Mouse (Mus musculus): ENCODE results near the gene Pdik1l.
"Not testable (repeated sequence)": the region's sequence is repeated elsewhere in the genome, so short reads cannot be mapped to it uniquely, and the experiment has no call there.

Pdik1l gene

DNA sequence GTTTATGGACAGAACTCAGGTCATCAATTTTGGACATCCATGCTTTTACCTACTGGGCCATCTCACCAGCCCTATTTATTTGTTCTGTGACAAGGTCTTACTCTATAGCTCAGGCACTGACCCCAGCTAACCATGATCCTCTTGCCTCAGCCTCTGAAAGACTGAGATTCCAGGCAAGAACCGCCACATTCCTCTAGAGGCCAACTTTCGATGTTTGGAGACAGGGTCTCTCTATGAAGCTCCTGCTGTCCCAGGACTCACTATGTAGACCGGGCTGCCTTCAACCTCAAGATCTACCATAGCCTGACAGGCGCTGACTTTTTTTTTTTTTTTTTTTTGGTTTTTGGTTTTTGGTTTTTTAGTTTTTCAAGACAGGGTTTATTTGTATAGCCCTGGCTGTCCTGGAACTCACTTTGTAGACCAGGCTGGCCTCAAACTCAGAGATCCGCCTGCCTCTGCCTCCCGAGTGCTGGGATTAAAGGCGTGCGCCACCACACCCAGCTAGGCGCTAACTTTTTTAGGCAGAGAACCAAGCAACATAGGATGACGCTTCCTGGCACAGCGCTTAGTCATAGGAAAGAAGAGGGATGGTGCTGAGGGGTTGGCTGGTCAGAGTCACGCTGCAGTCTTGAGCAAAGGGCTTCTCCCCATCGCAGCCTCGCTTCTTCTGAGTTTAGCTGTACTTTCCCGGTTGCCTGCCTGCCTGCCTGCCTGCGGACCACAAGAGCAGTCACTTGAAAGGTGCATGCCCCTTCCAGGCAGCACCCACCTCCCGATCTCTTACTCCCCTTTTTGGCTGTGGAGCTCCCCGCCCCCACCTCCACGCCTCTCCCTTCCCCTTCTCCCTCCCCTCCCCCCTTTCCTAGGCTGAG lies 11.2 kb upstream of the Pdik1l start:
- DNase-seq: no peak

DNA sequence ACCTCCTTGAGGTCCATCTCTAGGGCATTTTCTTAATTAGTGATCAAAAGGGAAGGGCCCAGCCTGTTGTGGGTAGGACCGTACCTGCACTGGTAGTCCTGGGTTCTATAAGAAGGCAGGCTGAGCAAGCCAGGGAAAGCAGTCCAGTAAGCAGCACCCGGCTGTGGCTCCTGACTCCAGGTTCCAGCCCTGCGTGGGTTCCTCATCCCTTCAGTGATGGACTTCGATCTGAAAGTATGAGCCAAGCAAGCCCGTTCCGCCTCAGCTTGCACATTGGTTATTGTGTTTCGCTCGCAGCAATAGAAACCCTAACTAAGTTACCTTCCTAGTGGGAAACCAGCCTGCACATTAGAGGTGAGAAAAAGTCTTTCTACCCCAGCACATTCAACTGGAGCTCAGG lies 9.7 kb upstream of the Pdik1l start:
- no peak for DNase-seq

DNA sequence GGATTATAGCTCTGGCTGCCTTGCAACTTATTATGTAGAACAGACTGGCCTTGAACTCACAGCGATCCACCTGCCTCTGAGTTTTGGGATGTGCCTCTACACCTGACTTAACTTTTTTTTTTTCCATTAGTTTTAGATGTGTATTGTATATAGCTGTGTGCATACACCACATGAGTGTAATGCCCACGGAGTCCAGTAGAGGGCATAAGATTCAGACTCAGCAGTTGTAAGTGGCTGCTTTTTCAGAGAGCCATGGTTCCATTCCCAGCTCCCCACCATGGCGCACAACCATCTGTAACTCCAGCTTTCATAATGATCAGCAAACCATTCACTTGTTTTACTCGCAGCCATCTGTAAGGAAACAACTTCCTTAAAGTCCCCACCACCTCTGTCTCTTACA lies 8.8 kb upstream of the Pdik1l start:
- no peak for DNase-seq

DNA sequence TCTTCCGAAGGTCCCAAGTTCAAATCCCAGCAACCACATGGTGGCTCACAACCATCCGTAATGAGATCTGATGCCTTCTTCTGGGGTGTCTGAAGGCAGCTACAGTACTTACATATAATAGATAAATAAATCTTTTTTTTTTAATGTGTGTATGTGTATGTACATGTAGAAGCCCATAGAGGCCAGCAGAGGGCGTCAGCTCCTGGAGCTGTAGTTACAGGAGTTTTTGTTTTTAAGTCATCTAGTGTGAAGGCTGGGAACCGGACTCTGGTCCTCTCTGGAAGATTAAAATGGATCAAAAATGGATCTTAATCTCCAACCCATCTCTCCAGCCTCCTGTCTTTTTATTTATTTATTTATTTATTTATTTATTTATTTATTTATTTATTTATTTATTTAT lies 8.4 kb upstream of the Pdik1l start:
- not testable (repeated sequence) for DNase-seq

DNA sequence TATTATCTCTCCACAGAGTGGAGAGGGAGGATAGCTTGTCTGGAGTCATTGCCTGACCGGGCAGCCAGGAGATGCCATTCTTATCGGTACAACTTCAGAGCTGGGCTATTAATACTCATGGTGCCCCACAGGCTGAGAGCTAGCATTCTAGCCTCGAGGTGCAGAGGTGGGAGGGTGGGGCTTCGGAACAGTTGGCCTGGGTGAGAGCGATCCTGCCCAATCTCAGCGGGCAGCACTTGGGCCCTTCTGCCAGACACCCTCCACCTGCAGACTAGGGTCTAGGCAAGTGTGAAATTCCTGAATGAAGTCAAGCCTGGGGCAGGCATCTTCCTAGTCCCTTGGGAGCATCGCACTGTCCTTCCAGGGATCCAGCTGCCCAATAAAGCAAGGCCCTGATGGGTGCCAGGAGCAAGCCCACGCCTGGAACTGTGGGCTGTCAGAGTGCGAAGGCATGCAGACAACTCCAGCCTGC lies 6.0 kb upstream of the Pdik1l start:
- no peak for DNase-seq

DNA sequence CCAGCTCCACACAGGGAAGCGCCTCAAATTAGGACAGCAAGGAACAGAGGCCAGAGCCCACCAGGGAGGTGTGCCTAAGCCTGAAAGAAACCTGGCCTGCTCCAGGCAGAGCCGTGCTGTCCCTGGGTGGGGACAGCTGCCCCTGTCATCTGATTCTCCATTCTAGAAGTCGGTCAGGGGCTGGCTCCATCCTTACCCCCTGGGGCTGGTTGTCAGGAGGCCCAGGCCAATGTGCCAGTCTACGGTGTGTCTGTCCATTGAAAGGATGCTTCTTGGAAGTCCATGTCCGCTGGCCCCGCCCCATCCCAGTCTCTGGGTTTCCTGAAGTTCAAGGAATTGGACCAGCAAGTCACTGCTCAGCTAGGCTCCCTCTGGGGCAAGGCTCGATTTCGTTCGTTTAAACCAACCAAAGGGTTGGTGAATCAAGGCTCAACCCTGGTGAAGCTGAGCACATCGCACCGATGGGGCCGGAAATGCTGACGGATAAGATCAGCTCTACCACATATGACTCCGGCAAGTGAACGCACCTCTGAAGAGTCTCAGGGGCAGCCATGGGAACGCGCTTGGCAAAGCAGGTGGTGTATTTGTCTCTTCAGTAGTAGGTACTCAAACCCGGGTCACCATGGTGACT lies 5.5 kb upstream of the Pdik1l start:
- no peak for DNase-seq

DNA sequence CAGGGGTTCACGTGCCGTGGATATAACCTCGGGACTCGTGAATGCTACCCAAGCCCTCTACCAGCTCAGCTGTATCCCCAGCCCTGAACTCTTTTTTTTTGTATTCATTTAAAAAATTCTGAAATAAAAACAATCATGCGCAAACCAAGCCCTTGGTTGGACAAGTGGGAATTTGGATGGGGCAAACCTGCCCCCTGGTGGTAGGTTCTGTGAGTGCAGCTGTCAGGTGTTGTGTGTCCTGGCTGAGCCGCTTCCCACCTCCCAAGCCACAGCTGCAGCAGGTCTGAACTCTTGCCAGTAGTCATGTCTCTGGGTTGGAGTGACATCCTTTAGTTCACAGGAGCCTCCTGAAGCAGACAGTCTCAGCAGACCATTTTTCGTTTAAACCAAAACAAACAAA lies 4.4 kb upstream of the Pdik1l start:
- peak; percentile 86 to 87 for DNase-seq

DNA sequence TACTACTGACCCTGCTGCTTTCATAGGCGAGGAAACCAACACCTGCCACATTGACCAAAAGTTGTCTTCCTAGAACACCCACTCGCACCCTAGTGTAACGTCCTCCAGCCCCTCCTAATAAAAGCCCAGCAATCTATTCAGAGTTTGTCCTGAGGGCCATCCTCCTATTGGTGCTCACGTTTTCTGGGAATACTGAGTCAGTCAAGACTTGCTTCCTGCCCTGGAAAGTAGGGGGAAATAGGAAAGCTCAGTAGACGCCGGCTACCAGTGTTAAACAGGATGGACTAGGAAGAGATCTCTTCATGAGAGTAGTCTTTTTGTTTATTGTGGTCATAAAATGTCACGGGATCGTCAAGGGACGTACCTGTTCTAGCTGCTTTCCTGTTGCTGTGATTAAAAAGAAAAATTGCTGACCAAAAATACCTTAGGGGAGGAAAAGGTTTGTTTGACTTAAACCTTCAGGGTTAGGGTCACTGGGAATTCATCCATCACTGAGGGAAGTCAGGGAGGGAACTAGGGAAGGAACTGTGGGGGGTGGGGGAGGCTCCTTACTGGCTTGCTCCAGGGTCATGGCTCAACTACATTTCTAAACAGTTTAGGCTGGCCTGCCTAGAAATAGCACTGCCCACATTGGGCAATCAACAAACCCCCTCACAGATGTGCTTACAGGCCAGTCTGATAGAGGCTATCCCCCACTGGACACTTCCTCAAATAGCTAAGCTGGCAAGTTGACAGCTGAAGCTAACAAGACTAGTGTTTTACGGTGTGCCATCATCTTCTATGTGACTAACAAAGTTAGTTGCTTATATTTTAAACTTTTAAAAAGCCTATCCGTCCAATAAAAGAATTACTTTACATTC lies 932 bp upstream of the Pdik1l start:
- DNase-seq: peak in 1 of 2 experiments; percentile 45

DNA sequence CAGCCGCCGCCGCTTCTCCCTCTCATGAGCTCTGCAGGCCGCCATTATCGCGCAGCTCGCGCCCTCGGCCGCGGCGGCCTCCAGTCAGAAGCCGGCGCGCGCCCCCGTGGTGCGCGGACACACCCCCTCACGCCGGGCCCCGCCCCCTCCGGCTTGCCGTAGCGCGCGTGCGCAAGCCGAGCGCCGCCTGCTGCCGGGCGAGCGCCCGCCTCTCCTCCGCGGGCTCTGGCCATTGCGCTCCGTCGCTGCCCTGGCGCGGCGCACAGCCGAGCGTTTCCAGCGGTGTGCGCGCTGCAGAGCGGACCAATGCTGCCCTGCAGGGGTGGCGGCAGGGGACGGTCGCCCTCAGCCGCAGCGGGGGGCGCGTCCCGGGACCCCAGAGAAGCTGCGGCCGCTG lies 529 bp downstream of the Pdik1l start:
- peak; percentile 97 to 98 for DNase-seq

DNA sequence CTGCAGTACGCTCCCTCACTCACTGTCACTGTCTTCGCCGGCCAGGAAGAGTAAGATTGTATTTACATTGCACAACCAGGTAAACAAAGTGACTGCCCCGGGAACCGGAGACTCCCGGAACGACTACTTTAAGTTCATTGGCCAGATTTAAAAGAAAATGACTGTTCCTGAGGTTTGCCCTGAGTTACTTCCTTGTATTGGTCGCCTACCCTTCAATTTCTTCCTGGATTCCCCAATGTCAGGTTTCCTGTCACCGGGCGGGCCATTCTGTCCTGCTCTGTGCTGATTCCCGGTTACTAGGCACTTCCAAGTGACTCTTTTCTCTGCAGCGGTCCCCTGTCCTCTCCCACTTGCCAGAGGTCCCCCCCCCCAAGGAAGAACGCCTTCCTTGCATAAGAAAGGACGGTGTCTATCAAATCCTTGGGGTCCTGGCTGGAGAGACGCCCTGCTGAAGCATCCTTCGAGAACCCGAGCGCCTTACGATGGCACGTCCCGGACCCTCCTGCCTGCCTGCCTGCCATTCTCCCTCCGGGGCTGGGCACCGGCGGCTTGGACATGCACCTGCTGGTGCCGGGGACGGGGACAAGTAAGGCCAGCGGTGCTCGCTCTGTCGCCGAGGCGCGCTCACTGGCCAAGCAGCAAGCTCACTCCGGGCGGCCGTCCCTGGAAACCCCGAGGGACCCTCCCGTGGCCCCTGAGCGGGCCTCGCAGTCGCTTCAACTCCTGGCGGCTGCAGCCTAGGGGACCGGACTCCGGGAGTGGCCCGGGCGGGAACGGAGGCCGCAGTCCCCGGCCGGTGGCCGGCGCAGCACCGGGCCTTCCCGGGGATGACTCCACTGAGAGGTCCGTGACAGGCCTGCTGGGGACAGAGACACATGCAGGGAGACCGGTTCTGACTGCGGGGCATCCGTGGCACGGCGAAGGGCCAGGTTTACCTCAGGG lies 1.2 kb downstream of the Pdik1l start:
- DNase-seq: peak; percentile 20 to 55

DNA sequence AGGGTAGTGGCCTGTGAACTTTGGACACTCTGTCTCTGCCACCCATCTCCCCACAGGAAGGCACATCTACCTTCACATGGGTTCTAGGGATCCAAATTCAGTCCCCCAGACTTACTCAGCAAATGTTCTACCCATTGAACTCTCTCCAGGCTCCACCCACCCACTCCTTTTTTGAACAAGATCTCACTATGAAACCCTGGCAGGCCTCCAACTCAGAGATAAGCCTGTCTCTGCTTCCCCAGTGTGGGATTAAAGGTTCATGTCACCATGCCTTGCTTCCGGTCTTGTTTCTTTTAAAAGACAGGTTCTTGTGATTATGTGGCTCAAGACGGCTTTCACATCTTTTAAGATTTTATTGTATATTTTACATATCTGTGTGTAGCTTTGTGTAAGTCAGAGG lies 2.8 kb downstream of the Pdik1l start:
- no peak for DNase-seq

DNA sequence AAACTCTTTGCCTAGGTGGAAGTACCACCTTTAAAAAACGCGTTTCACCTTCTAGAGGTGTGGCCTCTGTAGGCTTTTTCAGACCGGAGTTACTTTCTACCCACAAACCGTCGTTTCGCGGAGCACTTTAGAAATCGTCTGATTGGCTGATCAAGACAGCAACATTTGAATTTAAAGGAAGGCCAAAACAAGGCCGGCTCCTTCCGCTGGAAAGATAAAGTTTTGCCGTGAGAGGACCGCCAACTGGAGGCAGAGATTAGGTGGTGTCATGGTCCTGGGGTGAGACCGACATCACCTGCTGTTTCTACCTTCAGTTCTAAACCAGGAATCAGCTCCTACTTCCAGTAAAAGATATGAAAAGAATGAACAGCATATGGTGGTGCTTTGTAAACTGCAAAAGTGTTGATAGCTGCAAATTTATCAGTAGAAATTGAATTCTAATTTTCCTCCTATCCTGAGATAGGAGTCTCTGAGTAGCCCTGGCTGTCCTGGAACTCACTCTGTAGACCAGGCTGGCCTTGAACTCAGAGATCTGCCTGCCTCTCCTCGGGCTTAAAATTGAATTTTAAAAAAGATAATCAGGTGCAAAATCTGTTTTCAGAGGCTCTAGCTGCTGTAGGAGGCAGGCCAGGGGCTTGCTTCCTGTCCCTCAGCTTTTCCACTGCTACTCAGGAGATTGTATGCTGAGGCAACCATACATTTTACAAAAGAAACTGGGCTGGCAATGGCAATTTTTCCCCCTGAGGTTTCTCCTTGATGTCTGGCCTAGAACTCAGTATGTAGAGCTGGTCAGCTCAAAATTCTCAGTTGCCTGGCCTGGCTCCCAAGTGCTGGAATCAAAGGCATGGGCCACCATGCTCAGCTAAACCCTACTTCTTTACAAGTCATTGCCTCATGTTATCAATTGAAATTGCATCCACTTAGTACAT lies 14.0 kb downstream of the Pdik1l start:
- peak in 1 of 2 experiments; percentile 51 for DNase-seq

DNA sequence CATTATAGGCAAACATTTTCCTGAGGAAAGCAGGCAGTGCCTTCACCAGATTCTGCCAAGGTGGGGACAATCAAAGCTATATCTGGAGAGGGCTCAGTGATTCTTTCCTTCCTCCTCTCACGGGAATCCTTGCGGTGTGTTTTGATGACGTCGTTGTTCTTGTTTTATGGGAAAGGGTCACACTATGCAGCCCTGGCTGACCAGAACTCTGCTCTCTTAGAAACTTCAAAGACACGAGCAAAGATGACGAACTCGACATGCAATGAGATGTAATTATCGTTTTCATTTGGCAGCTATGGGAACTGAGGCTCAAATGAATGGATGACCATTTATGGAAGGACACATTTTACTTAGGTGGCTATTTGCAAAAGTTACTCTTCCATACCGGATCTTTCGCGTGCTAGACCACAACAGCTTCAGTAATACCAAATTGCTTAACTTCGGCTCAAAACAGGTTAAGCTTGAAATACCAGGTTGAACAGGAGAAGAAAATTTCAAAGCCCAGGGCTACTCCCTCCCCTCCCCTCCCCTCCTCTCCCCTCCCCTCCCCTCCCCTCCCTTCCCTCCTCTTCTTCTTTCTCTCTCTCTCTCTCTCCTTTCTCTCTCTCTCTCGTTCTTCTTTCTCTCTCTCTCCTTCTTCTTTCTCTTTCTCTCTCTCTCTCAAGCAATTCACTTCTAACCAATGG lies 14.8 kb downstream of the Pdik1l start:
- no peak for DNase-seq

DNA sequence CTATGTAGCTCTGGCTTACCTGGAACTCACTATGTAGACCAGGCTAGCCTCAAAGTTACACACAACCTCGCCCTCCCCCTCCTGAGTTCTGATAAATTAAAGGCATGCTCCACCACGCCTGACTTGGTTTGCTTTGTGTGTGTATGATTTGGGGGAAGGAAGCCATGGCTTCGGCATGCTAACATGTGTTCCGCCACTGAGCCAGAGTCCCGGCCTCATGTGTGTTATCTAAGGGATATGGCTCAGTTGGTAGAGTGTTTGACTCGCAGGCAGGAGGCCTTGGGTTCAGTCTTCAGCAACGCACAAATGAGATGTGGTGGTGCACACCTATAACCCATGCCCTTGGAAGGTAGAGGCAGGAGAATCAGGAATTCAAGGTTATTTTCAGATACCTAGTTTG lies 15.7 kb downstream of the Pdik1l start:
- DNase-seq: no peak

DNA sequence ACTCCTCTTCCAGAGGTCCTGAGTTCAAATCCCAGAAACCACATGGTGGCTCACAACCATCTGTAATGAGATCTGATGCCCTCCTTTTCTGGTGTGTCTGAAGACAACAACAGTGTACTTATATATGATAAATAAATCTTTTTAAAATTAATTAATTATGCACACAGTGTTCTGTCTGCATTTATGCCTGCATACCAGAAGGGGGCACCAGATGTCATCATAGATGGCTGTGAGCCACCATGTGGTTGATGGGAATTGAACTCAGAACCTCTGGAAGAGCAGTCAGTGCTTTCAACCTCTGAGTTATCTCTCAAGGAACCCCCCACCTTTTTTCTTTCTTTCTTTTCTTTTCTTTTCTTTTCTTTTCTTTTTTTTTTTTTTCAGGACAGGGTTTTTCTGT lies 18.1 kb downstream of the Pdik1l start:
- DNase-seq: not testable (repeated sequence)

DNA sequence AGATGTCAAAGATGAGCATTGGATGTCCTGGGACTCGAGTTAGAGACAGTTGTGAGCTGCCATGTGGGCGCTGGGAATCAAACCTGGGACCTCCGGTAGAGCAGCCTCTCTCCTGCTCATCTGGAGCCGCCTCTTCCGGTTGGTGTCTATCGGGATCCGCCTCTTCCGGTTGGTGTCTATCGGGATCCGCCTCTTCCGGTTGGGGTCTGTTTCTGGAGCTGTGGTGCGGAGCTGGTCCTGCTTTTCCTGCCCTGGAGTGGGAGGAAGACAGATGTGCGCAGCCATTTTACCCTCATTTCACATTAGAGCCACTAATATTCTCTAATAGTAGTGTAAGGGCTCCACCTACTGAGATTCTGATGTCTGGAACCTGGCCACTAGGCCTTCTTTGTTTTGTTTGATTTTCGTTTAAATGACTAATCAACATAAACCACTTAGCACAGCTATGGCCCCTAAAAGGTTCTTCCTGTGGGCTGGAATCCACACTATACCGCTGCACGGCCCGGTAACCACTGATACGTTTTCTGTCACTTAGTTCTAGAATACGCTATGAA lies 19.5 kb downstream of the Pdik1l start:
- no peak for DNase-seq

DNA sequence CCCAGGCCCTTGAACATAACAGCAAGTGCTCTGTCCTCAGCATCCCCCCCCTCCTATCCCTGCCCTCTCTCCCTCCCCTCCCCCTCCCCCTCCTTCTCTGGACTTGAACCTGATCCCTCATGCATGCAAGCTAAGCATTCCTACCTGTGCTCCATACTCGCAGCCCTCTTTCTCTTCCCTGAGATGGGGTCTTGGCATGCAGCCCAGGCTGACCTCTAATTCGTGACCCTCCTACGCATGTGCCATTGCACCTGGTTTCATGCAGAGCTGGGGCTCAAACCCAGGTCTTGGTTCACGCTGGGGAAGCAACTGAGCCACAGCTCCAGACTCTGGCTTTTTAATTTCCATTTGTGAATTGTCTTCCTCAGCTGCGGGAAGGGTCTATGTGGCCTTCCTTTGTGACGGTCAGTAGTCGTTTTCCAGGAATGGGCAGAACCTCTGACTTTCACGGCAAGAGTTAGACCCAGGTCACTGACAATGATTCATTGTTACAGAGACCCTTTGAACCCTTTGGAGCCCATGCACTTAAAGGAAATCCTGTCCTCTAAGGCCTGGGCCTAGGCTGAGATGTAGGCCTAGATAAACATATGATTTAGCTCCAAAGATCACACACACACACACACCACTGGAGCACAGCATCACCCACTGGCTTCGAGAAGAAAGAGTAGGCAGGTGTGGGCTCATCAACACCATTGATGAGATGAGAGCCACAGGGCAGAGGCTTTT lies 21.7 kb downstream of the Pdik1l start:
- DNase-seq: peak; percentile 27 to 38

DNA sequence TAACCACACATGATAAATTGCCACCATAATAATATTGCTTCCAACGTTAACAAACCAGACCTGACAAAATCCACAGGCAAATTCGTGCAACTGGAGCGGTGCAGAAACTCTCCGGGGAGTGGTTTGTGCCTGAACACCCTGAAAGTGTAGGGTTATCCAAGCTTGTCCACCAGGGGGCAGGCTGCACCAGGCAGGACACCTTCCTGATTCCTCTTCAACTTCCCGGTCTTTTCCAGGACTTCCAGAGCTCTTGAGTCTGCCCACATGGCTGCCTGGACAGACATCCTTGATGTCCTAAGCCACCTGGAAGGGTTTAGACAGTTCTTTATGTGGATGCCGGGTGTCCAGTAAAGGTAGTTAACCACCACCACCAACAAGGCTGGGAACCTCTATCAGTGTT lies 24.5 kb downstream of the Pdik1l start:
- DNase-seq: peak; percentile 85 to 89

DNA sequence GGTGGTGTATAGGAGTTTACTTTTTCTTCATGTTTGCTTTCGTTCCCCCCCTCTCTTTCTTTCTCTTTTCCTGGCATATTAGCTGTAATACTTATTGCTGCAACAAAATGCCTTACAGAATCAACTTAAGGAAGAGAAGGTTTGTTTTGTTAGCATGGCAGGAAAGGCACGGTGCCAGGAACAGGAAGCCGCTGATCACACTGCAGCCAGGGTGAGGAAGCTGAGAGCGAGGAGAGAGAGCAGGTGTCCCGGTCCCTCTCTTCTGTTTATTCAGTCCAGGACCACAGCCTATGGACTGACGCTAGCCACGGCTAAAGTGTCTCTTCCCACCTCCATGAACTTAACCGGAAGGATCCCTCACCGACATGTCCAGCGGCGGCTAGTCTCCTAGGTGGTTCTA lies 29.3 kb downstream of the Pdik1l start:
- peak in 1 of 2 experiments; percentile 49 for DNase-seq
